Mouse (Mus musculus): Measurements from ENCODE around the gene Lyl1. TPM values are rescaled to one million over a fixed set of nuclear protein-coding genes. Genes with fewer than 3 reads are reported as not detected.

Gene Lyl1
- polyA plus RNA-seq, 1 experiment from 2014 or later = 5.0 TPM

DNA sequence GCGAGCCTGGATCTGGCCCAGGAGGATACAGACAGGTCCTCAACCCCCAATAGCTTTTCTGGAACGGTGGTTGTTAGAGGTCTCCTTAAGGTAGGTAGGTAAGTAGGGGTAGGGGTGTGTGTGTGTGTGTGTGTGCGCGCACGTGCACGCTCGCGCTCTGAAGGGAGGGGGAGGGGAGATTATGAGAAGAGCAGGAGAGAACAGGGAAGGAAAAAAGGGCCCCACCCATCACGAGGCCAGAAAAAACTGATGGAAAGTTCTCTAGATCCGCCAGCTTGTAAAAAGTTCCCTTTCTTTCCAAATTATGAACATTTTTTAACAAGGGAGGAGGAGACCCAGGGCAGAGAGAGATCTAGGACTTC lies 41.8 kb downstream of the Lyl1 start:
- DNase-seq (ENCODE audit: low spot score) (no peak), ATAC-seq (replicated peaks; ENCODE audit: low FRiP score) (no peak)
- Histone ChIP-seq H3K4me2 (ENCODE audit: low read depth, low read length, severe bottlenecking) (peak overlapping the region; percentile 32; the same call in 1 of the 2 replicates), H3K36me3 (ENCODE audit: control insufficient read depth, insufficient read depth, low read length) (no peaks in the 10 kb centered on the region), H3K9ac (ENCODE audit: low read length) (peak overlapping the region; percentile 44), H3K4me1 (replicated peaks; ENCODE audit: control insufficient read depth, insufficient read depth, low read length) (peaks cover 56% of the 10 kb centered on the region), H3K27ac (ENCODE audit: low read depth, low read length) (peak overlapping the region; percentile 37), H3K9me3 (ENCODE audit: control insufficient read depth, low read length) (no peaks in the 10 kb centered on the region), H3K4me3 (ENCODE audit: low read depth, low read length) (no peak overlapping the region), H3K27me3 (ENCODE audit: control insufficient read depth, insufficient read depth, low read length) (peaks cover 78% of the 10 kb centered on the region)
- 3% methylated on average over 10 of the region's 10 CpGs for WGBS

DNA sequence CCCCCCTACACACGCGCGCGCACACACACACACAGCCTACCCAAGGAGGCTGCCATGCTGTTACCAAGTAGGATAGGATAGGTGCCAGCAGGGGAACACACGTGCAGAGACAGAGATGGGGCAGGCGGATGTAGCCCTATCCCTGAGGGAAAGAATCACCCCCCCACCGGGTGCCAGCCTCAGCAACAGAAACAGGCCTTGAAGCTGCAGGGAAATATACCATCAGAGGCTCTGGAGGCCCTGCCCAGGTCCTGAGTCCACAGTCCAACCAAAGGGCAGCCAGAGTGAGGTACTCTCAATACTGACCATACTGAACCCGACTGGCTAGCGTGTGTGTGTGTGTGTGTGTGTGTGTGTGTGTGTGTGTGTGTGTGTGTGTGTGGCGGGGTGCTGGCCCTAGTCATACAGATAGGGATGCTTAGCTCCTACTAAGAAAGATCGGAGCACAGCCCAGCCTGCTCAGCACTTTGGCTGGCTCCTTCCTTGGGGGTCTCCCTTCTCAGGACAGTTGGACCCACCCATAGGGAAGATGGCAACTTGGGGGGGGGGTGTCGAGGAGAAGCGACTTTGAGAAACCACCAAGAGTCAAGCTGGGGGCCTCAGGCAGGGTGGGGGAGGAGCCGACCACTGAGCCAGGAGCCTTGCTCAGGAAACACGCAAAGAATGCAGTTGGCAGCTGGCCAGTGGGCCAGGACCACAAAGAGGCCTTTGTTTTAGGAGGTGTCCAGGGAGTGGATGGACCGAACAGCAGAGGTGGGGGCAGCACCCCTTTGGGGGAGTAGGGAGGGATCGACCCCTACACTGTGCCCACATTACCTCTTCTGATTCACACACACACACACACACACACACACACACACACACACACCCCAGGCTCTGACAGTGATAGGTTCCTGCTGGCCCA lies 42.5 kb downstream of the Lyl1 start:
- Histone ChIP-seq H3K4me2 (ENCODE audit: low read depth, low read length, severe bottlenecking) (peak overlapping the region; percentile 32), H3K4me1 (replicated peaks; ENCODE audit: control insufficient read depth, insufficient read depth, low read length) (peaks cover 48% of the 10 kb centered on the region)
- 6% methylated on average over 17 of the region's 17 CpGs for WGBS

DNA sequence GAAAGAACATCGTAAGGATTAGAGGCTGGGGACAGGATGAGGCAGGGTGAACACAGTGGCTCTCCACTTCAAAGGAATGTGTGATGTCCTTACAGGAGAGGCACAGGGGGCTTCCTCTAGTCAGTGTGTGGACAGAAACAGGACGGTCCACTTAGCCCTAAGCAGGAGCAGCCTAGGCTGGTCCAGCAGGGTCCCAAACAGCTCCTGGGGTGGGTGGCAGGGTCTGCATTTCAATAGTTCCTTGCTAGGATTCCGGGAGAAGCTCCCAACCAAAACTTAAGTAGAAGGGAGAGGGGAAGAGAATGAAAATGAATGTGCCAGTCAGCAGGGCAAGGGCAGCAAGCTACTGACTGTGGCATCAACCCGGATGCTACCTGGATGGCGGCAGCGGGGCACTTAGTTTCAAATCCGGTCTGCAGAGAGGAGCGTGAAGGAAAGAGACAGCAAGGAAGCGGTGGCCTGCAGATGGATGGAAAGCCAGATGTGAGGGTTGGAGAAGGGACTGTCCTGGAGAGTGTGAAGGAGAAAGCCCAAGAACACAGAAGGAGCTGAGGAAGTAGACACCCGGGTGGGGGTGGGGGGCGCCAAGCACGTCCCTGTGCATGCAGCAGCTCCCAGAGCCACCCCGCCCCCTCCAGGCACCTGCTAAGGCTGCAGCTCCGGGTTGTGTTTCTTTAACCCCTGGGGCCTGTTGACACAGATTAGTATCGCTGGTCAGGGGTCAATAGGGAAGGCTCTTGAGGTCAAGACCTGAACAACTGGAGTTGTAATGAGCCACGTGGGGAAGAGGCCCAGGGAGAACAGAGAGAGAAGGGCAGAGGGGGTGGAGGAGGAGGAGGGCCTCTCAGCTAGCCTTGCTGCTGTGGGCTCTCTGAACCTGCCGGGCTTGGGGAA lies 44.0 kb downstream of the Lyl1 start:
- 2% methylated on average over 16 of the region's 17 CpGs for WGBS
- Histone ChIP-seq H3K9ac (ENCODE audit: low read length) (0 out of 2 replicates have a peak overlapping the region, but pooled peaks have one; percentile 9), H3K9me3 (ENCODE audit: control insufficient read depth, low read length) (no peaks in the 10 kb centered on the region), H3K4me3 (ENCODE audit: low read depth, low read length) (no peak overlapping the region), H3K27me3 (ENCODE audit: control insufficient read depth, insufficient read depth, low read length) (peaks cover 79% of the 10 kb centered on the region), H3K4me2 (ENCODE audit: low read depth, low read length, severe bottlenecking) (peak overlapping the region; percentile 22; the same call in 1 of the 2 replicates), H3K36me3 (ENCODE audit: control insufficient read depth, insufficient read depth, low read length) (no peaks in the 10 kb centered on the region), H3K27ac (ENCODE audit: low read depth, low read length) (no peak overlapping the region), H3K4me1 (replicated peaks; ENCODE audit: control insufficient read depth, insufficient read depth, low read length) (peaks cover 48% of the 10 kb centered on the region)
- ATAC-seq (replicated peaks; ENCODE audit: low FRiP score) = no peak
- DNase-seq (ENCODE audit: low spot score) = peak; percentile 76

More for the DNA sequence above, 42.5 kb downstream of the Lyl1 start:
- ATAC-seq (replicated peaks; ENCODE audit: low FRiP score) (peak; percentile 74), DNase-seq (ENCODE audit: low spot score) (peak; percentile 89)
- Histone ChIP-seq H3K9ac (ENCODE audit: low read length) (peak overlapping the region; percentile 33), H3K36me3 (ENCODE audit: control insufficient read depth, insufficient read depth, low read length) (no peaks in the 10 kb centered on the region), H3K9me3 (ENCODE audit: control insufficient read depth, low read length) (no peaks in the 10 kb centered on the region), H3K27ac (ENCODE audit: low read depth, low read length) (peak overlapping the region; percentile 37), H3K27me3 (ENCODE audit: control insufficient read depth, insufficient read depth, low read length) (peaks cover 78% of the 10 kb centered on the region), H3K4me3 (ENCODE audit: low read depth, low read length) (no peak overlapping the region)

DNA sequence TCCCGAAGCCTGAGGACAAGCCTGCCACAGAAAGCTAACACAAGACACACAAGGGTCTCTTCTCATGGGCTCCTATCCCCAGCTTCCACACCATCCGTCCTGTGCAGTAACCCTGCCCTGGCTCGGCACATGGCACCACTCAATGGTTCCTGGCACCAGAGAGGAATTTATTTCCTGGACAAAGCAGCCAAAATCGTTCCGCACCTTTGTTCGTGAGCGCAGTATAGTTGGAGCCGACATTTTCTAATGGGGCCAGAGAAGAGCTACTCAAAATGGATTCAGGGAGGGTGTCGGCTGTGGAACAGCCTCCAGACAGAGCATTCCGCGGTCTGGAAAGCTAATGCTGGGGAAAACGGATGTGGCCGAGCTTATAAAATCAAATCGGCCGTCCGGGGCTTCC lies 48.3 kb downstream of the Lyl1 start:
- WGBS = 76% methylated on average over 16 of the region's 16 CpGs
- DNase-seq (ENCODE audit: low spot score) (no peak), ATAC-seq (replicated peaks; ENCODE audit: low FRiP score) (no peak)
- H3K4me2 ChIP-seq (ENCODE audit: low read depth, low read length, severe bottlenecking) = no peak overlapping the region
- peaks cover 18% of the 10 kb centered on the region for H3K4me1 ChIP-seq (replicated peaks; ENCODE audit: control insufficient read depth, insufficient read depth, low read length)
- no peaks in the 10 kb centered on the region for H3K36me3 ChIP-seq (ENCODE audit: control insufficient read depth, insufficient read depth, low read length)
- H3K27me3 ChIP-seq (ENCODE audit: control insufficient read depth, insufficient read depth, low read length) = peaks cover 74% of the 10 kb centered on the region
- no peaks in the 10 kb centered on the region for H3K9me3 ChIP-seq (ENCODE audit: control insufficient read depth, low read length)
- H3K9ac ChIP-seq (ENCODE audit: low read length) = peak overlapping the region; percentile 6; the same call in 1 of the 2 replicates
- no peak overlapping the region for H3K4me3 ChIP-seq (ENCODE audit: low read depth, low read length)
- H3K27ac ChIP-seq (ENCODE audit: low read depth, low read length) = no peak overlapping the region

DNA sequence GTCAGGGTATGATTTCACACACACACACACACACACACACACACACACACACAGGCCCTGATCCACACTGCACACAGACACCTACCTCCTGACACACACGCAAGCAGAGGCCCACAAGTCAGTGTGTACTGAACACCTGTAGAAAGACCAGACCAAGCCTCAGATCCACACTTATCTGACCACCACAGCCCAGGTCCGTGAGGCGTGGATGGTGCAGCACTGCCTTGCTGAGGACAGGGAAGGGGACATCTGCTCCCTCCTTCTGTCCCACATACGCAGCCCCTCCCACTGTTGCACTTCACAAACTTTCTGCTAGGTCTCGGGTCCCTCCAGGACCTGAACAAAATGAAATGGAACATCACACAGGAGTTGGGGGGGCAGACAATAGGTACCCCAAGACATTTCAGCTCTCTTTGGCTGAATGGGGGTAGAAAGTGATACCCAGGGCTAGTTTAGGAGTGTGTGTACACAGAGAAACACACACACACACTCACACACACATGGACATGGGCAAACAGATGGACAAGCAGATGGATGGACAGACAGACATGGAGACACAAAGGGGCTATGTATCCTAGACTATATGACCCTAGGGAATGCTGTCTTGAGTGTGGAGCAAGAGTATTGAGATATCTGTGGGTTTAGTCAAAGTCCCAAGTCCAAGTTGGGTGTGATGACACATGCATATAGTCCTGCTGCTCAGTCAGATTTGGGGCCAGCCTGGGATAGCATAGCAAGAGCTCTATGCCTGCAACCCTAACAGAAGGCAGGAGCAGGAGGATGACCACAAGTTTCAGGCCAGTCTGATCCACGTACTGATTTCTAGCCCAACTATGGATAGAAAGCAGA lies 51.7 kb downstream of the Lyl1 start:
- DNase-seq (ENCODE audit: low spot score) (no peak), ATAC-seq (replicated peaks; ENCODE audit: low FRiP score) (no peak)
- Histone ChIP-seq H3K4me2 (ENCODE audit: low read depth, low read length, severe bottlenecking) (no peak overlapping the region), H3K4me1 (replicated peaks; ENCODE audit: control insufficient read depth, insufficient read depth, low read length) (peaks cover 10% of the 10 kb centered on the region; the same call in 1 of the 2 replicates), H3K27me3 (ENCODE audit: control insufficient read depth, insufficient read depth, low read length) (peaks cover 53% of the 10 kb centered on the region), H3K4me3 (ENCODE audit: low read depth, low read length) (no peak overlapping the region), H3K36me3 (ENCODE audit: control insufficient read depth, insufficient read depth, low read length) (no peaks in the 10 kb centered on the region), H3K27ac (ENCODE audit: low read depth, low read length) (no peak overlapping the region), H3K9ac (ENCODE audit: low read length) (no peak overlapping the region), H3K9me3 (ENCODE audit: control insufficient read depth, low read length) (no peaks in the 10 kb centered on the region)
- 81% methylated on average over 6 of the region's 6 CpGs for WGBS

Other genes with a start within 250 kb of the Lyl1 start
- gene Ier2, start 38.6 kb upstream of the Lyl1 start, polyA plus RNA-seq (2014; fragmentation: Nextera tagmentation; extraction: Ambion mirVana) = 67.3 and 68.7 TPM in 2 replicates
- 52.7 and 72.3 TPM in 2 replicates for gene Trmt1, start 15.2 kb upstream of the Lyl1 start, polyA plus RNA-seq (2014; fragmentation: Nextera tagmentation; extraction: Ambion mirVana)
- gene Nacc1, start 13.6 kb upstream of the Lyl1 start, polyA plus RNA-seq (2014; fragmentation: Nextera tagmentation; extraction: Ambion mirVana) = 34.6 and 37.7 TPM in 2 replicates
- 3.0 and 3.1 TPM in 2 replicates for gene G430095P16Rik, start 21.6 kb downstream of the Lyl1 start, polyA plus RNA-seq (2014; fragmentation: Nextera tagmentation; extraction: Ambion mirVana)
- 7.7 and 8.9 TPM in 2 replicates for gene Nfix, start 98.9 kb downstream of the Lyl1 start, polyA plus RNA-seq (2014; fragmentation: Nextera tagmentation; extraction: Ambion mirVana)
- 5.5 and 6.4 TPM in 2 replicates for gene Dand5, start 121.4 kb downstream of the Lyl1 start, polyA plus RNA-seq (2014; fragmentation: Nextera tagmentation; extraction: Ambion mirVana)
- gene Gadd45gip1, start 130.1 kb downstream of the Lyl1 start, polyA plus RNA-seq (2014; fragmentation: Nextera tagmentation; extraction: Ambion mirVana) = 41.0 and 44.3 TPM in 2 replicates
- 102 and 110 TPM in 2 replicates for gene Rad23a, start 139.2 kb downstream of the Lyl1 start, polyA plus RNA-seq (2014; fragmentation: Nextera tagmentation; extraction: Ambion mirVana)
- 722 and 731 TPM in 2 replicates for gene Calr, start 145.5 kb downstream of the Lyl1 start, polyA plus RNA-seq (2014; fragmentation: Nextera tagmentation; extraction: Ambion mirVana)
- gene Farsa, start 155.5 kb downstream of the Lyl1 start, polyA plus RNA-seq (2014; fragmentation: Nextera tagmentation; extraction: Ambion mirVana) = 112 and 120 TPM in 2 replicates
- gene Syce2, start 170.7 kb downstream of the Lyl1 start, polyA plus RNA-seq (2014; fragmentation: Nextera tagmentation; extraction: Ambion mirVana) = 86.2 and 87.8 TPM in 2 replicates
- gene Gcdh, start 192.5 kb downstream of the Lyl1 start, polyA plus RNA-seq (2014; fragmentation: Nextera tagmentation; extraction: Ambion mirVana) = 37.8 and 39.6 TPM in 2 replicates
- gene Klf1, start 200.5 kb downstream of the Lyl1 start, polyA plus RNA-seq (2014; fragmentation: Nextera tagmentation; extraction: Ambion mirVana) = 14.2 and 17.5 TPM in 2 replicates
- 7.2 and 9.5 TPM in 2 replicates for gene Dnase2a, start 207.1 kb downstream of the Lyl1 start, polyA plus RNA-seq (2014; fragmentation: Nextera tagmentation; extraction: Ambion mirVana)
- 14.2 and 15.9 TPM in 2 replicates for gene Mast1, start 235.9 kb downstream of the Lyl1 start, polyA plus RNA-seq (2014; fragmentation: Nextera tagmentation; extraction: Ambion mirVana)
- gene Rtbdn, start 245.5 kb downstream of the Lyl1 start, polyA plus RNA-seq (2014; fragmentation: Nextera tagmentation; extraction: Ambion mirVana) = 0.19 and 0.36 TPM in 2 replicates

Measured in forebrain, embryonic 11.5 days (tissue).